Mouse (Mus musculus) midbrain, embryonic 15.5 days (tissue): Measurements from ENCODE around the gene Epgn. TPM values are rescaled to one million over a fixed set of nuclear protein-coding genes. Genes with fewer than 3 reads are reported as not detected.
A peak's percentile ranks its signal among the peaks of the same experiment; 100 is the strongest.

Experiments used
- ATAC-seq: fragments of 200-750 bp; cut with Nextera tagmentation; replicated peaks from 2 replicates; pipeline ENCODE4 v1.8.0; 2017; ENCODE audit warnings: moderate TSS enrichment
- H3K27ac ChIP-seq: fragments of 300-500 bp; sonication (generic); 2 replicates; pipeline ENCODE4 v1.5.1; 2015; ENCODE audit warnings: mild to moderate bottlenecking, inconsistent platforms
- H3K27me3 ChIP-seq: fragments of 300-500 bp; sonication (generic); replicated peaks from 2 replicates; pipeline ENCODE4 v1.6.1; 2015; ENCODE audit warnings: inconsistent platforms
- H3K36me3 ChIP-seq: fragments of 300-500 bp; sonication (generic); replicated peaks from 2 replicates; pipeline ENCODE4 v1.6.1; 2015; ENCODE audit warnings: inconsistent platforms
- H3K4me1 ChIP-seq: fragments of 300-500 bp; sonication (generic); 2 replicates; pipeline ENCODE4 v1.6.1; 2015; ENCODE audit warnings: inconsistent platforms
- H3K4me2 ChIP-seq: fragments of 300-500 bp; sonication (generic); 2 replicates; pipeline ENCODE4 v1.6.1; 2015; ENCODE audit warnings: inconsistent platforms, mild to moderate bottlenecking, moderate library complexity
- H3K4me3 ChIP-seq: fragments of 300-500 bp; sonication (generic); 2 replicates; pipeline ENCODE4 v1.5.1; 2015; ENCODE audit warnings: mild to moderate bottlenecking, inconsistent platforms
- H3K9ac ChIP-seq: fragments of 300-500 bp; sonication (generic); 2 replicates; pipeline ENCODE4 v1.6.1; 2015; ENCODE audit warnings: mild to moderate bottlenecking, inconsistent platforms
- H3K9me3 ChIP-seq: fragments of 300-500 bp; sonication (generic); 2 replicates; pipeline ENCODE4 v1.6.1; 2016; ENCODE audit warnings: inconsistent platforms
- WGBS: fragments of 180-500 bp; shearing (Covaris S2); methylation state at CpG from one replicate; pipeline ENCODE4 v1.1.7; 2015; ENCODE audit warnings: mixed read lengths; 5-methylcytosine and 5-hydroxymethylcytosine counted together
- polyA plus RNA-seq: library from polyadenylated mRNA; unstranded; fragments of >200 nt; fragmentation: Nextera tagmentation; extraction: Ambion mirVana; gene quantifications from 2 replicates; pipeline ENCODE4 v1.2.1, GENCODE M21; 2015

Epgn gene
- polyA plus RNA-seq, 1 experiment from 2014 or later: not detected

GRCm38 (mm10) chr5:91038963-91039362, 11.7 kb downstream of the Epgn start:
- no peak overlapping the region for H3K4me2 ChIP-seq
- WGBS: 73% methylated on average over 2 of the region's 2 CpGs
- no peak for ATAC-seq
- no peaks in the 10 kb centered on the region for H3K27me3 ChIP-seq
- H3K27ac ChIP-seq: no peak overlapping the region
- no peaks in the 10 kb centered on the region for H3K9me3 ChIP-seq
- H3K9ac ChIP-seq: no peak overlapping the region
- no peak overlapping the region for H3K4me3 ChIP-seq
- H3K36me3 ChIP-seq: no peaks in the 10 kb centered on the region
- no peaks in the 10 kb centered on the region for H3K4me1 ChIP-seq

- Histone ChIP-seq H3K27me3 (no peaks in the 10 kb centered on the region), H3K4me1 (no peaks in the 10 kb centered on the region), H3K9me3 (no peaks in the 10 kb centered on the region), H3K4me2 (no peak overlapping the region), H3K4me3 (no peak overlapping the region), H3K36me3 (no peaks in the 10 kb centered on the region), H3K27ac (no peak overlapping the region), H3K9ac (no peak overlapping the region)
- no peak for ATAC-seq
- WGBS: 85% methylated on average over 6 of the region's 6 CpGs
Observed at GRCm38 (mm10) chr5:91047987-91048386, 20.7 kb downstream of the Epgn start.

GRCm38 (mm10) chr5:91048397-91048796, 21.1 kb downstream of the Epgn start:
- Histone ChIP-seq H3K4me1 (no peaks in the 10 kb centered on the region), H3K27ac (no peak overlapping the region), H3K9me3 (no peaks in the 10 kb centered on the region), H3K4me2 (no peak overlapping the region), H3K4me3 (no peak overlapping the region), H3K27me3 (no peaks in the 10 kb centered on the region), H3K36me3 (no peaks in the 10 kb centered on the region), H3K9ac (no peak overlapping the region)
- 93% methylated on average over 8 of the region's 8 CpGs for WGBS
- no peak for ATAC-seq

- no peak for ATAC-seq
- H3K4me1 ChIP-seq: 0 out of 2 replicates have a peak, but pooled peaks cover 3% of the 10 kb centered on the region
Observed at GRCm38 (mm10) chr5:91072340-91072739, 45.1 kb downstream of the Epgn start.

GRCm38 (mm10) chr5:91073626-91074025, 46.4 kb downstream of the Epgn start:
- Histone ChIP-seq H3K9me3 (no peaks in the 10 kb centered on the region), H3K27me3 (peaks cover 8% of the 10 kb centered on the region), H3K4me3 (no peak overlapping the region), H3K36me3 (no peaks in the 10 kb centered on the region), H3K4me1 (0 out of 2 replicates have a peak, but pooled peaks cover 3% of the 10 kb centered on the region), H3K4me2 (no peak overlapping the region), H3K9ac (no peak overlapping the region), H3K27ac (no peak overlapping the region)
- no peak for ATAC-seq
- 86% methylated on average over 8 of the region's 8 CpGs for WGBS

More at GRCm38 (mm10) chr5:91072340-91072739, 45.1 kb downstream of the Epgn start:
- Histone ChIP-seq H3K9ac (no peak overlapping the region), H3K9me3 (no peaks in the 10 kb centered on the region), H3K27me3 (peaks cover 8% of the 10 kb centered on the region), H3K27ac (no peak overlapping the region), H3K36me3 (no peaks in the 10 kb centered on the region), H3K4me2 (no peak overlapping the region), H3K4me3 (no peak overlapping the region)
- WGBS: 78% methylated on average over 4 of the region's 4 CpGs

GRCm38 (mm10) chr5:91074026-91074425, 46.8 kb downstream of the Epgn start:
- peaks cover 8% of the 10 kb centered on the region for H3K27me3 ChIP-seq
- H3K4me2 ChIP-seq: peak overlapping the region; percentile 53
- no peak overlapping the region for H3K27ac ChIP-seq
- ATAC-seq: no peak
- 0 out of 2 replicates have a peak, but pooled peaks cover 3% of the 10 kb centered on the region for H3K4me1 ChIP-seq
- WGBS: 45% methylated on average over 8 of the region's 8 CpGs
- no peaks in the 10 kb centered on the region for H3K9me3 ChIP-seq
- peak overlapping the region; percentile 29 for H3K4me3 ChIP-seq
- no peak overlapping the region for H3K9ac ChIP-seq
- H3K36me3 ChIP-seq: no peaks in the 10 kb centered on the region

- 0 out of 2 replicates have a peak, but pooled peaks cover 3% of the 10 kb centered on the region for H3K4me1 ChIP-seq
- H3K4me2 ChIP-seq: peak within 1 kb of the TSS; percentile 53
- peaks cover 8% of the 10 kb centered on the region for H3K27me3 ChIP-seq
- H3K27ac ChIP-seq: no peak within 1 kb of the TSS
- H3K9me3 ChIP-seq: no peaks in the 10 kb centered on the region
- ATAC-seq: peak; percentile 79
- H3K36me3 ChIP-seq: no peaks in the 10 kb centered on the region
- peak within 1 kb of the TSS; percentile 29 for H3K4me3 ChIP-seq
- H3K9ac ChIP-seq: no peak within 1 kb of the TSS
- WGBS: 1% methylated on average over 25 of the region's 25 CpGs
Observed at GRCm38 (mm10) chr5:91074450-91074950, 47.2 kb downstream of the Epgn start, which contains the start of gene Ereg. Ereg (plus strand) TSS chr5:91074622.

GRCm38 (mm10) chr5:91075021-91075420, 47.8 kb downstream of the Epgn start:
- Histone ChIP-seq H3K4me3 (peak overlapping the region; percentile 29; the same call in 1 of the 2 replicates), H3K9ac (no peak overlapping the region), H3K36me3 (no peaks in the 10 kb centered on the region), H3K9me3 (no peaks in the 10 kb centered on the region), H3K27me3 (peaks cover 8% of the 10 kb centered on the region), H3K4me1 (0 out of 2 replicates have a peak, but pooled peaks cover 3% of the 10 kb centered on the region), H3K4me2 (peak overlapping the region; percentile 53), H3K27ac (no peak overlapping the region)
- 44% methylated on average over 1 of the region's 1 CpGs for WGBS
- peak; percentile 20; the same call in 1 of the 2 replicates for ATAC-seq

GRCm38 (mm10) chr5:91083016-91083415, 55.8 kb downstream of the Epgn start:
- 92% methylated on average over 5 of the region's 5 CpGs for WGBS

More at GRCm38 (mm10) chr5:91083016-91083415, 55.8 kb downstream of the Epgn start:
- Histone ChIP-seq H3K9ac (no peak overlapping the region), H3K9me3 (no peaks in the 10 kb centered on the region), H3K4me2 (no peak overlapping the region), H3K36me3 (no peaks in the 10 kb centered on the region), H3K27ac (no peak overlapping the region), H3K27me3 (no peaks in the 10 kb centered on the region), H3K4me1 (no peaks in the 10 kb centered on the region), H3K4me3 (no peak overlapping the region)
- no peak for ATAC-seq

Other genes with a start within 250 kb of the Epgn start
- 0.34 TPM in 1 of 2 replicates, not detected in the other for gene Cxcl3, start 241.4 kb upstream of the Epgn start, polyA plus RNA-seq
- gene Cxcl15, start 232.9 kb upstream of the Epgn start, polyA plus RNA-seq: not detected in 2 replicates
- 0.22 and 0.31 TPM in 2 replicates for gene Cxcl1, start 136.2 kb upstream of the Epgn start, polyA plus RNA-seq
- not detected in 2 replicates for gene Cxcl2, start 123.6 kb upstream of the Epgn start, polyA plus RNA-seq
- gene Mthfd2l, start 96.3 kb upstream of the Epgn start, polyA plus RNA-seq: 59.7 and 65.4 TPM in 2 replicates
- not detected in 2 replicates for gene Ereg, start 47.2 kb downstream of the Epgn start, polyA plus RNA-seq
- gene Areg, start 112.1 kb downstream of the Epgn start, polyA plus RNA-seq: 0.14 and 0.36 TPM in 2 replicates